Mouse (Mus musculus): ENCODE measurements around the gene Hs3st4. TPM values are rescaled to one million over a fixed set of nuclear protein-coding genes. Genes with fewer than 3 reads are reported as not detected.

Hs3st4 gene
- polyA plus RNA-seq, 1 experiment: 5.2 TPM

- TF ChIP-seq POLR2A (IDR thresholded peaks at IDR 0.05; ENCODE audit: borderline replicate concordance, insufficient read depth, low read length): no peak
- no peak for TF ChIP-seq CTCF (IDR thresholded peaks at IDR 0.05; ENCODE audit: borderline replicate concordance, insufficient read depth, low read depth, low read length)
Measured at GRCm38 (mm10) chr7:124184693-124185092, 202.0 kb downstream of the Hs3st4 start.

GRCm38 (mm10) chr7:124198811-124199570 lies 216.3 kb downstream of the Hs3st4 start:
- no peak overlapping the region for H3K4me3 ChIP-seq (replicated peaks; ENCODE audit: insufficient read depth, low read depth, low read length)
- TF ChIP-seq CTCF (IDR thresholded peaks at IDR 0.05; ENCODE audit: borderline replicate concordance, insufficient read depth, low read depth, low read length) (no peak), POLR2A (IDR thresholded peaks at IDR 0.05; ENCODE audit: borderline replicate concordance, insufficient read depth, low read length) (no peak)
- DNase-seq: peak; percentile 29 to 77
- 26% methylated on average over 6 of the region's 6 CpGs for whole genome bisulfite sequencing
- H3K4me1 ChIP-seq (ENCODE audit: control insufficient read depth, insufficient read depth, low read length): peaks cover 2% of the 10 kb centered on the region; the same call in 1 of the 2 replicates
- no peak overlapping the region for H3K27ac ChIP-seq (ENCODE audit: insufficient read depth, low read length)
- H3K27me3 ChIP-seq (ENCODE audit: control insufficient read depth, insufficient read depth, low read length): no peaks in the 10 kb centered on the region

More at GRCm38 (mm10) chr7:124184693-124185092, 202.0 kb downstream of the Hs3st4 start:
- Histone ChIP-seq H3K4me3 (replicated peaks; ENCODE audit: insufficient read depth, low read depth, low read length) (no peak overlapping the region), H3K27me3 (ENCODE audit: control insufficient read depth, insufficient read depth, low read length) (no peaks in the 10 kb centered on the region), H3K27ac (ENCODE audit: insufficient read depth, low read length) (no peak overlapping the region), H3K4me1 (ENCODE audit: control insufficient read depth, insufficient read depth, low read length) (no peaks in the 10 kb centered on the region)
- DNase-seq: no peak
- WGBS: 86% methylated on average over 1 of the region's 1 CpGs

- DNase-seq: no peak
- Histone ChIP-seq H3K27me3 (ENCODE audit: control insufficient read depth, insufficient read depth, low read length) (no peaks in the 10 kb centered on the region), H3K4me1 (ENCODE audit: control insufficient read depth, insufficient read depth, low read length) (no peaks in the 10 kb centered on the region), H3K4me3 (replicated peaks; ENCODE audit: insufficient read depth, low read depth, low read length) (no peak overlapping the region), H3K27ac (ENCODE audit: insufficient read depth, low read length) (no peak overlapping the region)
- TF ChIP-seq CTCF (IDR thresholded peaks at IDR 0.05; ENCODE audit: borderline replicate concordance, insufficient read depth, low read depth, low read length): no peak
- TF ChIP-seq POLR2A (IDR thresholded peaks at IDR 0.05; ENCODE audit: borderline replicate concordance, insufficient read depth, low read length): no peak
- 79% methylated on average over 1 of the region's 1 CpGs for WGBS
Measured at GRCm38 (mm10) chr7:124216921-124217320, 234.3 kb downstream of the Hs3st4 start.

GRCm38 (mm10) chr7:124220556-124220955 lies 237.9 kb downstream of the Hs3st4 start:
- Histone ChIP-seq H3K4me1 (ENCODE audit: control insufficient read depth, insufficient read depth, low read length) (no peaks in the 10 kb centered on the region), H3K27ac (ENCODE audit: insufficient read depth, low read length) (no peak overlapping the region), H3K4me3 (replicated peaks; ENCODE audit: insufficient read depth, low read depth, low read length) (no peak overlapping the region), H3K27me3 (ENCODE audit: control insufficient read depth, insufficient read depth, low read length) (no peaks in the 10 kb centered on the region)
- 50% methylated on average over 10 of the region's 10 CpGs for WGBS
- TF ChIP-seq CTCF (IDR thresholded peaks at IDR 0.05; ENCODE audit: borderline replicate concordance, insufficient read depth, low read depth, low read length) (no peak), POLR2A (IDR thresholded peaks at IDR 0.05; ENCODE audit: borderline replicate concordance, insufficient read depth, low read length) (no peak)
- no peak for DNase-seq

GRCm38 (mm10) chr7:124237896-124238670 lies 255.4 kb downstream of the Hs3st4 start:
- no peak overlapping the region for H3K27ac ChIP-seq (ENCODE audit: insufficient read depth, low read length)
- 86% methylated on average over 4 of the region's 4 CpGs for WGBS
- no peaks in the 10 kb centered on the region for H3K4me1 ChIP-seq (ENCODE audit: control insufficient read depth, insufficient read depth, low read length)
- DNase-seq: no peak
- no peaks in the 10 kb centered on the region for H3K27me3 ChIP-seq (ENCODE audit: control insufficient read depth, insufficient read depth, low read length)
- TF ChIP-seq POLR2A (IDR thresholded peaks at IDR 0.05; ENCODE audit: borderline replicate concordance, insufficient read depth, low read length): no peak
- no peak for TF ChIP-seq CTCF (IDR thresholded peaks at IDR 0.05; ENCODE audit: borderline replicate concordance, insufficient read depth, low read depth, low read length)
- no peak overlapping the region for H3K4me3 ChIP-seq (replicated peaks; ENCODE audit: insufficient read depth, low read depth, low read length)

- DNase-seq: no peak
- WGBS: 48% methylated on average over 7 of the region's 7 CpGs
- no peaks in the 10 kb centered on the region for H3K4me1 ChIP-seq (ENCODE audit: control insufficient read depth, insufficient read depth, low read length)
- H3K27ac ChIP-seq (ENCODE audit: insufficient read depth, low read length): no peak overlapping the region
- H3K4me3 ChIP-seq (replicated peaks; ENCODE audit: insufficient read depth, low read depth, low read length): no peak overlapping the region
- TF ChIP-seq CTCF (IDR thresholded peaks at IDR 0.05; ENCODE audit: borderline replicate concordance, insufficient read depth, low read depth, low read length) (no peak), POLR2A (IDR thresholded peaks at IDR 0.05; ENCODE audit: borderline replicate concordance, insufficient read depth, low read length) (no peak)
- H3K27me3 ChIP-seq (ENCODE audit: control insufficient read depth, insufficient read depth, low read length): no peaks in the 10 kb centered on the region
Measured at GRCm38 (mm10) chr7:124239903-124240647, 257.4 kb downstream of the Hs3st4 start.

GRCm38 (mm10) chr7:124249838-124250237 lies 267.2 kb downstream of the Hs3st4 start:
- no peak for DNase-seq
- Histone ChIP-seq H3K4me1 (ENCODE audit: control insufficient read depth, insufficient read depth, low read length) (no peaks in the 10 kb centered on the region), H3K27ac (ENCODE audit: insufficient read depth, low read length) (no peak overlapping the region), H3K27me3 (ENCODE audit: control insufficient read depth, insufficient read depth, low read length) (no peaks in the 10 kb centered on the region), H3K4me3 (replicated peaks; ENCODE audit: insufficient read depth, low read depth, low read length) (no peak overlapping the region)
- TF ChIP-seq POLR2A (IDR thresholded peaks at IDR 0.05; ENCODE audit: borderline replicate concordance, insufficient read depth, low read length) (no peak), CTCF (IDR thresholded peaks at IDR 0.05; ENCODE audit: borderline replicate concordance, insufficient read depth, low read depth, low read length) (no peak)
- WGBS: 73% methylated on average over 3 of the region's 3 CpGs
